Mouse (Mus musculus): ENCODE measurements around the gene Lsm6. TPM values are rescaled to one million over a fixed set of nuclear protein-coding genes. Genes with fewer than 3 reads are reported as not detected.

The Lsm6 gene
- polyA plus RNA-seq, 1 experiment: 11.8 TPM

- DNase-seq (ENCODE audit: low read depth): no peak
Observed at GRCm38 (mm10) chr8:78806006-78806405, 14.9 kb downstream of the Lsm6 start.

- no peak for DNase-seq (ENCODE audit: low read depth)
Observed at GRCm38 (mm10) chr8:78801201-78801600, 19.7 kb downstream of the Lsm6 start.

- DNase-seq (ENCODE audit: low read depth): no peak
Observed at GRCm38 (mm10) chr8:78798671-78799070, 22.3 kb downstream of the Lsm6 start.

- DNase-seq (ENCODE audit: low read depth): no peak
Observed at GRCm38 (mm10) chr8:78797985-78798384, 23.0 kb downstream of the Lsm6 start.

GRCm38 (mm10) chr8:78793231-78793630, 27.7 kb downstream of the Lsm6 start:
- DNase-seq (ENCODE audit: low read depth): no peak

- DNase-seq (ENCODE audit: low read depth): no peak
Observed at GRCm38 (mm10) chr8:78776816-78777215, 44.1 kb downstream of the Lsm6 start.

GRCm38 (mm10) chr8:78771256-78771655, 49.7 kb downstream of the Lsm6 start:
- DNase-seq (ENCODE audit: low read depth): no peak

GRCm38 (mm10) chr8:78770584-78770983, 50.4 kb downstream of the Lsm6 start:
- DNase-seq (ENCODE audit: low read depth): no peak

- no peak for DNase-seq (ENCODE audit: low read depth)
Observed at GRCm38 (mm10) chr8:78765556-78765955, 55.4 kb downstream of the Lsm6 start.

- no peak for DNase-seq (ENCODE audit: low read depth)
Observed at GRCm38 (mm10) chr8:78764976-78765375, 56.0 kb downstream of the Lsm6 start.

- no peak for DNase-seq (ENCODE audit: low read depth)
Observed at GRCm38 (mm10) chr8:78759139-78759538, 61.8 kb downstream of the Lsm6 start.

- DNase-seq (ENCODE audit: low read depth): no peak
Observed at GRCm38 (mm10) chr8:78754986-78755385, 66.0 kb downstream of the Lsm6 start.

Other genes starting within 250 kb of the Lsm6 start
- gene Zfp827, start 207.3 kb upstream of the Lsm6 start, polyA plus RNA-seq (2012; rRNA removed): 8.4 and 9.4 TPM in 2 replicates